Mouse (Mus musculus): ENCODE data around the gene Trp53tg5. TPM values are rescaled to one million over a fixed set of nuclear protein-coding genes. Genes with fewer than 3 reads are reported as not detected.

Gene Trp53tg5
- polyA plus RNA-seq, 1 experiment from 2014 or later = not detected

GRCm38 (mm10) chr2:164500511-164500910, 27.0 kb upstream of the Trp53tg5 start:
- H3K36me3 ChIP-seq (ENCODE audit: control insufficient read depth, insufficient read depth, low read length) = peaks cover 19% of the 10 kb centered on the region
- H3K27ac ChIP-seq (replicated peaks) = no peak overlapping the region
- no peak overlapping the region for H3K4me3 ChIP-seq (ENCODE audit: low read depth, low read length)
- no peak overlapping the region for H3K9ac ChIP-seq (ENCODE audit: low read length)
- peaks cover 5% of the 10 kb centered on the region; the same call in 1 of the 2 replicates for H3K4me1 ChIP-seq (replicated peaks; ENCODE audit: control insufficient read depth, insufficient read depth)
- H3K4me2 ChIP-seq (replicated peaks; ENCODE audit: low read depth) = no peak overlapping the region
- ATAC-seq (ENCODE audit: low FRiP score, low TSS enrichment) = no peak
- 84% methylated on average over 7 of the region's 7 CpGs for WGBS
- no peak for DNase-seq (ENCODE audit: low spot score)
- H3K27me3 ChIP-seq (ENCODE audit: control insufficient read depth, insufficient read depth, low read length) = no peaks in the 10 kb centered on the region
- TF ChIP-seq CTCF (IDR thresholded peaks at IDR 0.05; ENCODE audit: low read depth) (no peak), EP300 (optimal IDR thresholded peaks at IDR 0.05) (no peak)
- 0 out of 2 replicates have a peak, but pooled peaks cover 2% of the 10 kb centered on the region for H3K9me3 ChIP-seq (ENCODE audit: control insufficient read depth, low read length)

GRCm38 (mm10) chr2:164499317-164499716, 25.8 kb upstream of the Trp53tg5 start:
- no peak overlapping the region for H3K4me3 ChIP-seq (ENCODE audit: low read depth, low read length)
- no peaks in the 10 kb centered on the region for H3K9me3 ChIP-seq (ENCODE audit: control insufficient read depth, low read length)
- no peak overlapping the region for H3K4me2 ChIP-seq (replicated peaks; ENCODE audit: low read depth)
- no peak for ATAC-seq (ENCODE audit: low FRiP score, low TSS enrichment)
- 77% methylated on average over 5 of the region's 5 CpGs for WGBS
- no peak for DNase-seq (ENCODE audit: low spot score)
- no peaks in the 10 kb centered on the region for H3K27me3 ChIP-seq (ENCODE audit: control insufficient read depth, insufficient read depth, low read length)
- no peak overlapping the region for H3K9ac ChIP-seq (ENCODE audit: low read length)
- no peak overlapping the region for H3K27ac ChIP-seq (replicated peaks)
- H3K36me3 ChIP-seq (ENCODE audit: control insufficient read depth, insufficient read depth, low read length) = peaks cover 16% of the 10 kb centered on the region
- peaks cover 5% of the 10 kb centered on the region; the same call in 1 of the 2 replicates for H3K4me1 ChIP-seq (replicated peaks; ENCODE audit: control insufficient read depth, insufficient read depth)
- TF ChIP-seq CTCF (IDR thresholded peaks at IDR 0.05; ENCODE audit: low read depth) (peak; percentile 38), EP300 (optimal IDR thresholded peaks at IDR 0.05) (no peak)

GRCm38 (mm10) chr2:164497691-164498268, 24.3 kb upstream of the Trp53tg5 start:
- DNase-seq (ENCODE audit: low spot score) = peak; percentile 37
- Histone ChIP-seq H3K36me3 (ENCODE audit: control insufficient read depth, insufficient read depth, low read length) (peaks cover 8% of the 10 kb centered on the region), H3K4me2 (replicated peaks; ENCODE audit: low read depth) (peak overlapping the region; percentile 92), H3K9me3 (ENCODE audit: control insufficient read depth, low read length) (no peaks in the 10 kb centered on the region), H3K27ac (replicated peaks) (peak overlapping the region; percentile 75; the same call in 1 of the 2 replicates), H3K27me3 (ENCODE audit: control insufficient read depth, insufficient read depth, low read length) (no peaks in the 10 kb centered on the region), H3K9ac (ENCODE audit: low read length) (peak overlapping the region; percentile 77), H3K4me3 (ENCODE audit: low read depth, low read length) (peak overlapping the region; percentile 79), H3K4me1 (replicated peaks; ENCODE audit: control insufficient read depth, insufficient read depth) (peaks cover 5% of the 10 kb centered on the region; the same call in 1 of the 2 replicates)
- TF ChIP-seq CTCF (IDR thresholded peaks at IDR 0.05; ENCODE audit: low read depth) = peak; percentile 39
- TF ChIP-seq EP300 (optimal IDR thresholded peaks at IDR 0.05) = no peak
- 6% methylated on average over 21 of the region's 21 CpGs for WGBS
- ATAC-seq (ENCODE audit: low FRiP score, low TSS enrichment) = peak; percentile 31

GRCm38 (mm10) chr2:164496847-164497690, 23.5 kb upstream of the Trp53tg5 start, which contains the start of gene Pigt:
TSS of gene Pigt (plus strand) at chr2:164497520.
- TF ChIP-seq EP300 (optimal IDR thresholded peaks at IDR 0.05) (peak; percentile 7), CTCF (IDR thresholded peaks at IDR 0.05; ENCODE audit: low read depth) (no peak)
- Histone ChIP-seq H3K9ac (ENCODE audit: low read length) (peak within 1 kb of the TSS; percentile 77), H3K4me1 (replicated peaks; ENCODE audit: control insufficient read depth, insufficient read depth) (peaks cover 5% of the 10 kb centered on the region; the same call in 1 of the 2 replicates), H3K9me3 (ENCODE audit: control insufficient read depth, low read length) (no peaks in the 10 kb centered on the region), H3K4me2 (replicated peaks; ENCODE audit: low read depth) (peak within 1 kb of the TSS; percentile 92), H3K4me3 (ENCODE audit: low read depth, low read length) (peak within 1 kb of the TSS; percentile 79), H3K27ac (replicated peaks) (peak within 1 kb of the TSS; percentile 75), H3K36me3 (ENCODE audit: control insufficient read depth, insufficient read depth, low read length) (peaks cover 6% of the 10 kb centered on the region), H3K27me3 (ENCODE audit: control insufficient read depth, insufficient read depth, low read length) (no peaks in the 10 kb centered on the region)
- ATAC-seq (ENCODE audit: low FRiP score, low TSS enrichment) (peak; percentile 96), DNase-seq (ENCODE audit: low spot score) (peak; percentile 90)
- WGBS = 4% methylated on average over 37 of the region's 43 CpGs

GRCm38 (mm10) chr2:164496331-164496730, 22.8 kb upstream of the Trp53tg5 start:
- Histone ChIP-seq H3K4me1 (replicated peaks; ENCODE audit: control insufficient read depth, insufficient read depth) (peaks cover 5% of the 10 kb centered on the region; the same call in 1 of the 2 replicates), H3K9ac (ENCODE audit: low read length) (no peak overlapping the region), H3K27ac (replicated peaks) (no peak overlapping the region), H3K36me3 (ENCODE audit: control insufficient read depth, insufficient read depth, low read length) (peaks cover 6% of the 10 kb centered on the region), H3K9me3 (ENCODE audit: control insufficient read depth, low read length) (no peaks in the 10 kb centered on the region), H3K27me3 (ENCODE audit: control insufficient read depth, insufficient read depth, low read length) (no peaks in the 10 kb centered on the region), H3K4me2 (replicated peaks; ENCODE audit: low read depth) (peak overlapping the region; percentile 92), H3K4me3 (ENCODE audit: low read depth, low read length) (no peak overlapping the region)
- DNase-seq (ENCODE audit: low spot score) (no peak), ATAC-seq (ENCODE audit: low FRiP score, low TSS enrichment) (no peak)
- no peak for TF ChIP-seq CTCF (IDR thresholded peaks at IDR 0.05; ENCODE audit: low read depth)
- TF ChIP-seq EP300 (optimal IDR thresholded peaks at IDR 0.05) = no peak
- WGBS = 55% methylated on average over 1 of the region's 1 CpGs

All from stomach, postnatal 0 days (tissue).